Comparison of ENCODE assay signal across 9 mouse cellular contexts in the genomic region with DNA sequence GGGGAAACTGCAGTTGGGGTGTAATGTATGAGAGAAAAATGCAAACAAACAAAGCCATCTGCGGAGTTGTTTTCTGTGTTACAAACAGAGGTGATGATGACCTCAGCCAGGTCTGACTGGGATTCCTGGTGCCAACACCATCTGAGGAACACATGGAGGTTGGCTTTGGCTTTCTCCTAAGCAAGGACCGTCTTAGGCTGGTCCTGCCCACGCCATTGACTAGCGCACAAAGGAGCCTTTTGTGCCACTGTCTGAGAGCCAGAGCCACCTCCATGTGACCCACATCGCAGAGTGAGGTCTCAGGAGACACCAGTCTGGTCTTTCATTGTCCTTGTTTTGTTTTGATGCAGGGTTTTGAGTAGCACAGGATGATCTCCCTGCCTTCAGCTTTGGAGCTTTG. TPM values are rescaled to one million over a fixed set of nuclear protein-coding genes. Genes with fewer than 3 reads are reported as not detected.
DNase-seq lines count a peak whose midpoint lies in the region; ATAC-seq and TF ChIP-seq lines count a peak whose summit lies in the region.
"Had no signal": no experiment of that assay in that cellular context is flagged by ENCODE, and none has a peak within 500 bp of the region (broad histone marks: within the 10 kb centered on the region; RNA-seq: fewer than 3 reads in every experiment).

No protein-coding gene starts in this region.

- no peak for TF ChIP-seq CTCF in ES-Bruce4 (IDR thresholded peaks at IDR 0.05; ENCODE audit: low read depth, low read length)

- ATAC-seq in heart, embryonic 13.5 days (ENCODE audit: extremely low read depth, insufficient number of reproducible peaks, low FRiP score, low TSS enrichment): no peak
- ATAC-seq in limb, embryonic 12.5 days (ENCODE audit: insufficient number of reproducible peaks, insufficient read depth, low FRiP score, low TSS enrichment, low read depth): no peak
- ATAC-seq in granulocyte monocyte progenitor cell, adult 5-6 weeks (replicated peaks; ENCODE audit: poor library complexity, severe bottlenecking): no peak

- WGBS in heart, embryonic 13.5 days: 26% methylated on average over 5 of the region's 5 CpGs
- 22% methylated on average over 5 of the region's 5 CpGs for WGBS in limb, embryonic 12.5 days

- peak overlapping the region; percentile 52 for H3K9ac ChIP-seq in heart, embryonic 13.5 days
- H3K9ac ChIP-seq in ES-Bruce4 (ENCODE audit: low read depth, poor library complexity, severe bottlenecking): peak overlapping the region; percentile 30; the same call in 1 of the 2 replicates
- H3K9ac ChIP-seq in limb, embryonic 12.5 days (replicated peaks): no peak overlapping the region
- H3K9ac ChIP-seq: liver, embryonic 14.5 days had no signal

- no peaks in the 10 kb centered on the region for H3K27me3 ChIP-seq in heart, embryonic 13.5 days (replicated peaks)
- no peaks in the 10 kb centered on the region for H3K27me3 ChIP-seq in ES-Bruce4 (ENCODE audit: control insufficient read depth, insufficient read depth, low read length, poor library complexity, severe bottlenecking)
- H3K27me3 ChIP-seq in limb, embryonic 12.5 days: peaks cover 10% of the 10 kb centered on the region; the same call in 1 of the 2 replicates

- TF ChIP-seq EP300 in ES-Bruce4 (IDR thresholded peaks at IDR 0.05; ENCODE audit: insufficient read depth, low read depth, low read length): peak; percentile 64; the same call in 1 of the 2 replicates

- TF ChIP-seq POLR2A in ES-Bruce4 (IDR thresholded peaks at IDR 0.05; ENCODE audit: insufficient read depth, low read length): no peak

- intact Hi-C loops in left cerebral cortex, postnatal 10 days (cut with DNase I): no loop called here

- H3K27ac ChIP-seq in heart, embryonic 13.5 days (replicated peaks): peak overlapping the region; percentile 46
- H3K27ac ChIP-seq in ES-Bruce4 (ENCODE audit: insufficient read depth, low read length): peak overlapping the region; percentile 19
- peak overlapping the region; percentile 71 for H3K27ac ChIP-seq in limb, embryonic 12.5 days
- H3K27ac ChIP-seq: liver, embryonic 14.5 days had no signal

- DNase-seq in heart, adult 9 months (ENCODE audit: low spot score in 2 of 2): no peak
- peak; percentile 86 for DNase-seq in fat pad, adult 2 months (ENCODE audit: extremely low read depth, low read depth, low spot score)
- DNase-seq in left cerebral cortex, postnatal 10 days (ENCODE audit: extremely low spot score in 1 of 2, low spot score in 2 of 2): no peak
- DNase-seq in gastrocnemius, postnatal 10 days: no peak

- H3K4me2 ChIP-seq in heart, embryonic 13.5 days: no peak overlapping the region
- no peak overlapping the region for H3K4me2 ChIP-seq in limb, embryonic 12.5 days

- H3K36me3 ChIP-seq in heart, embryonic 13.5 days: no peaks in the 10 kb centered on the region
- H3K36me3 ChIP-seq in ES-Bruce4 (ENCODE audit: control insufficient read depth, insufficient read depth, low read length, poor library complexity, severe bottlenecking): no peaks in the 10 kb centered on the region
- H3K36me3 ChIP-seq in limb, embryonic 12.5 days: no peaks in the 10 kb centered on the region

- H3K4me3 ChIP-seq in heart, embryonic 13.5 days: no peak overlapping the region
- H3K4me3 ChIP-seq in ES-Bruce4 (ENCODE audit: low read depth, low read length): peak overlapping the region; percentile 1; the same call in 1 of the 2 replicates
- H3K4me3 ChIP-seq in limb, embryonic 12.5 days (replicated peaks): no peak overlapping the region

- peaks cover 53% of the 10 kb centered on the region for H3K4me1 ChIP-seq in heart, embryonic 13.5 days
- peaks cover 6% of the 10 kb centered on the region for H3K4me1 ChIP-seq in ES-Bruce4 (ENCODE audit: control insufficient read depth, insufficient read depth, low read length)
- H3K4me1 ChIP-seq in limb, embryonic 12.5 days (replicated peaks): peaks cover 21% of the 10 kb centered on the region

- H3K9me3 ChIP-seq in heart, embryonic 13.5 days: no peaks in the 10 kb centered on the region
- no peaks in the 10 kb centered on the region for H3K9me3 ChIP-seq in ES-Bruce4 (replicated peaks; ENCODE audit: control insufficient read depth, insufficient read depth, low read length, poor library complexity, severe bottlenecking)
- no peaks in the 10 kb centered on the region for H3K9me3 ChIP-seq in limb, embryonic 12.5 days

RNA-seq across cellular contexts. Expression of gene Gpx4, which starts 1.4 kb away (rescaled TPM):
- 691 and 741 TPM in 2 replicates for polyA plus RNA-seq in heart, embryonic 13.5 days (2015; fragmentation: Nextera tagmentation; extraction: Ambion mirVana)
- polyA plus RNA-seq in ES-Bruce4 (2011; ENCODE audit: insufficient read depth, insufficient read length, low read depth, missing spikeins): 479 and 507 TPM in 2 replicates
- 463 and 494 TPM in 2 replicates for polyA plus RNA-seq in limb, embryonic 12.5 days (2016; fragmentation: Nextera tagmentation; extraction: Ambion mirVana)
- 100 to 1,000 TPM; 436 to 469 TPM for total RNA-seq in left cerebral cortex, postnatal 10 days (2021)
- total RNA-seq in granulocyte monocyte progenitor cell, adult 5-6 weeks (2014; fragmentation: Nextera tagmentation): 278 and 280 TPM in 2 replicates
- 397 and 420 TPM in 2 replicates for total RNA-seq in granulocyte monocyte progenitor cell, adult 5-6 weeks (2017)
- 100 to 1,000 TPM; 380 to 398 TPM for total RNA-seq in gastrocnemius, postnatal 10 days (2021)

RNA-seq across cellular contexts. Expression of gene Polr2e, which starts 8.8 kb away (rescaled TPM):
- 149 and 154 TPM in 2 replicates for polyA plus RNA-seq in heart, embryonic 13.5 days (2015; fragmentation: Nextera tagmentation; extraction: Ambion mirVana)
- 176 and 180 TPM in 2 replicates for polyA plus RNA-seq in ES-Bruce4 (2011; ENCODE audit: insufficient read depth, insufficient read length, low read depth, missing spikeins)
- 241 and 251 TPM in 2 replicates for polyA plus RNA-seq in limb, embryonic 12.5 days (2016; fragmentation: Nextera tagmentation; extraction: Ambion mirVana)
- total RNA-seq in left cerebral cortex, postnatal 10 days (2021): 10 to 100 TPM; 64.1 to 66.0 TPM
- total RNA-seq in granulocyte monocyte progenitor cell, adult 5-6 weeks (2014; fragmentation: Nextera tagmentation): 96.6 and 105 TPM in 2 replicates
- 79.7 and 86.7 TPM in 2 replicates for total RNA-seq in granulocyte monocyte progenitor cell, adult 5-6 weeks (2017)
- total RNA-seq in gastrocnemius, postnatal 10 days (2021): 10 to 100 TPM; 62.1 to 62.7 TPM

RNA-seq across cellular contexts. Expression of gene Arhgap45, which starts 31.9 kb away (rescaled TPM):
- 5.5 and 6.5 TPM in 2 replicates for polyA plus RNA-seq in heart, embryonic 13.5 days (2015; fragmentation: Nextera tagmentation; extraction: Ambion mirVana)
- 6.5 and 6.9 TPM in 2 replicates for polyA plus RNA-seq in ES-Bruce4 (2011; ENCODE audit: insufficient read depth, insufficient read length, low read depth, missing spikeins)
- polyA plus RNA-seq in limb, embryonic 12.5 days (2016; fragmentation: Nextera tagmentation; extraction: Ambion mirVana): 12.5 and 12.6 TPM in 2 replicates
- 1 to 10 TPM; 3.3 to 4.5 TPM for total RNA-seq in left cerebral cortex, postnatal 10 days (2021)
- total RNA-seq in granulocyte monocyte progenitor cell, adult 5-6 weeks (2014; fragmentation: Nextera tagmentation): 109 and 133 TPM in 2 replicates
- 110 and 120 TPM in 2 replicates for total RNA-seq in granulocyte monocyte progenitor cell, adult 5-6 weeks (2017)
- total RNA-seq in gastrocnemius, postnatal 10 days (2021): 1 to 10 TPM; 2.0 to 3.5 TPM

RNA-seq across cellular contexts. Expression of gene Abca7, which starts 52.1 kb away (rescaled TPM):
- polyA plus RNA-seq in heart, embryonic 13.5 days (2015; fragmentation: Nextera tagmentation; extraction: Ambion mirVana): 2.2 and 2.6 TPM in 2 replicates
- polyA plus RNA-seq in ES-Bruce4 (2011; ENCODE audit: insufficient read depth, insufficient read length, low read depth, missing spikeins): 10.6 and 11.0 TPM in 2 replicates
- polyA plus RNA-seq in limb, embryonic 12.5 days (2016; fragmentation: Nextera tagmentation; extraction: Ambion mirVana): 2.1 and 2.3 TPM in 2 replicates
- total RNA-seq in left cerebral cortex, postnatal 10 days (2021): 1 to 10 TPM; 8.5 to 9.8 TPM
- 23.0 and 28.8 TPM in 2 replicates for total RNA-seq in granulocyte monocyte progenitor cell, adult 5-6 weeks (2014; fragmentation: Nextera tagmentation)
- total RNA-seq in granulocyte monocyte progenitor cell, adult 5-6 weeks (2017): 14.7 and 16.0 TPM in 2 replicates
- total RNA-seq in gastrocnemius, postnatal 10 days (2021): 1 to 10 TPM; 3.2 to 4.2 TPM

RNA-seq across cellular contexts. Expression of gene Sbno2, which starts 57.0 kb away (rescaled TPM):
- 9.1 and 10.1 TPM in 2 replicates for polyA plus RNA-seq in heart, embryonic 13.5 days (2015; fragmentation: Nextera tagmentation; extraction: Ambion mirVana)
- polyA plus RNA-seq in ES-Bruce4 (2011; ENCODE audit: insufficient read depth, insufficient read length, low read depth, missing spikeins): 36.1 and 37.3 TPM in 2 replicates
- 13.9 and 14.4 TPM in 2 replicates for polyA plus RNA-seq in limb, embryonic 12.5 days (2016; fragmentation: Nextera tagmentation; extraction: Ambion mirVana)
- 10 to 100 TPM; 20.4 to 21.2 TPM for total RNA-seq in left cerebral cortex, postnatal 10 days (2021)
- 42.4 and 43.6 TPM in 2 replicates for total RNA-seq in granulocyte monocyte progenitor cell, adult 5-6 weeks (2014; fragmentation: Nextera tagmentation)
- total RNA-seq in granulocyte monocyte progenitor cell, adult 5-6 weeks (2017): 18.0 and 24.5 TPM in 2 replicates
- total RNA-seq in gastrocnemius, postnatal 10 days (2021): 10 to 100 TPM in 1 of 2 experiments, 1 to 10 TPM in 1; 7.7 to 11.6 TPM

Comparison
In these comparisons a context has a peak if more than half of its experiments do, and no peak if none do; other contexts are left out.
1. H3K27ac ChIP-seq: peak in every context shown above with its lines; median percentile 71 in limb, embryonic 12.5 days; 46 in heart, embryonic 13.5 days; 19 in ES-Bruce4.
2. RNA of gene Arhgap45, which starts 31.9 kb away (total RNA-seq): 109 to 133 TPM in granulocyte monocyte progenitor cell, adult 5-6 weeks; 3.3 to 4.5 TPM in left cerebral cortex, postnatal 10 days and 2.0 to 3.5 TPM in gastrocnemius, postnatal 10 days; every median in the first group is over 10 times any median in the second.